Mouse (Mus musculus): Measurements from ENCODE around the gene Clba1.

The Clba1 gene

GRCm38 (mm10) chr12:112808587-112809364 lies at the start of gene Clba1:
Gene Clba1 (plus strand): TSS chr12:112808937.
- DNase-seq (ENCODE audit: low spot score), result peak; percentile 95

GRCm38 (mm10) chr12:112759471-112759870 lies 49.3 kb upstream of the Clba1 start:
- peak; percentile 37 for DNase-seq (ENCODE audit: low spot score)

GRCm38 (mm10) chr12:112760154-112760926 lies 48.4 kb upstream of the Clba1 start, which contains the start of gene Pld4:
Gene Pld4 (plus strand): TSS chr12:112760655.
- DNase-seq (ENCODE audit: low spot score), result peak; percentile 44

DNA sequence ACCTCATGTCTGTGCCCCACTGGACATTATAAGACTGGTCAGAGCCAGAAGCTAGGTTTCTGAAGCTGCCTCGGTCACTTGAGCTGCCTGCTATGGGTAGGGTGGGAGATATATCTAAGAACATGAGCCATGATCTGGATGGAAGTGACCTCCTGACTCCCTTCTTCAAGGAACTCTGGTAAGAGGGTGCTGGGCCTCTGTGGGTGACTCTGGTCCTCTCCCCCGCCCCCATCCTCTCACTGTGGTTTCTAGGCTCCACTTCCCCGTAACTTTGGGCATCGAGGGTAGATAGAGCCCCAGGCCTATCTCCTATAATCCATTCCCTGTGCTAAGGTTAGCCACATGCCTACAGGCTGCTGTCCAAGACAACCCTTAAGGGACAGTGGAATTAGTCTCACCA lies 47.3 kb upstream of the Clba1 start:
- DNase-seq (ENCODE audit: low spot score), result no peak

- DNase-seq (ENCODE audit: low spot score), result peak; percentile 38
Observed at GRCm38 (mm10) chr12:112762018-112762417, 46.7 kb upstream of the Clba1 start.

- DNase-seq (ENCODE audit: low spot score), result peak; percentile 35
Observed at GRCm38 (mm10) chr12:112763176-112763575, 45.6 kb upstream of the Clba1 start.

- peak; percentile 41 for DNase-seq (ENCODE audit: low spot score)
Observed at GRCm38 (mm10) chr12:112764141-112764540, 44.6 kb upstream of the Clba1 start.

DNA sequence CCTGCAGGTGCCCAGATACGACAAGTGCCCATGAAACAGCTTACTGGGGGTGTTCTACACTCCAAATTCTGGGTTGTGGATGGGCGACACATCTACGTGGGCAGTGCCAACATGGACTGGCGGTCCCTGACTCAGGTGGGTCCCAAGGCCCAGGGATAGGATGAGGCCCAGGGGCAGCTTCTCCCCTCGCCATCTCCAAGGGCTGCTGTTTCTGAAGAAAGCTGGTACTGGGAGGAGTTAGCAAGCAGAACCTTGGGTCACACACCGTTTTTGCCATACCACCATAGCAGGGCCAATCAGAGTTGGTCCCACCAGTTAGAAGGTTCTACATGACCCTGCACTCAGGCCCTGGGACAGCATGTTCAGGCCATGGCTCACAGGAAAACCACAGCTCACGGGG lies 43.7 kb upstream of the Clba1 start:
- peak; percentile 31 for DNase-seq (ENCODE audit: low spot score)

GRCm38 (mm10) chr12:112766586-112766985 lies 42.2 kb upstream of the Clba1 start:
- DNase-seq (ENCODE audit: low spot score), result no peak

DNA sequence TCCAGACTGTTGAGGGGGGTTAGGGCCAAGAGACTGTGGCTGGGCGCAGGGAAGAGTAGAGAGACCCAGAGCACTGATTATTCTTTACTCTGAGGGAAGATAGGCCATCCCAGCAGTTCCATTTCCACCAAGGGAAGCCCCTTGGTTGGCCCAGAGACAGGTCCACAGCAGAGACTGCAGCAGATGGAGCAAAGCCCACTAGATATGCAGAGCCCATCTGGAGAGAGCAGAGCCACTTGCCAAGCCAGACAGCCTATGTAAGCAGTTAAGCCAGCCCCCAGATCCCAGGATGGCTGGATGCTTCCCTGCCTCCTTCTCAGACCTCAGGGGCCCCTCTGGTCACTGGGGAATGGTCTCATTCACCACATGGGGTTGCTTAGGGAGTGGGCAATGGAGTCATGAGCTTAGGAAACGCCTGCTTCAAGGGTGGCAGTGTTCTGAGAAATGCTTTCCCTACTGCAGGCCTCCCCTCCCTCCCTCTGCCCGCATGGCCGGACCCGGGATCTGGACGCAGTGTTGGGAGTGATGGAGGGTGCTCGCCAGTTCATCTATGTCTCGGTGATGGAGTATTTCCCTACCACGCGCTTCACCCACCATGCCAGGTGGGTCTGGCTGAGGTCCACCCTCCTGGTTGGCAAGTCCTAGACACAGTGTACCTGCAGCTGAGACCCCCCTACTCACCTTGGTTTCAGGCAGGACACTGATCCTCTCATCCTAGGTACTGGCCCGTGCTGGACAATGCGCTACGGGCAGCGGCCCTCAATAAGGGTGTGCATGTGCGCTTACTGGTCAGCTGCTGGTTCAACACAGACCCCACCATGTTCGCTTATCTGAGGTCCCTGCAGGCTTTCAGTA lies 41.5 kb upstream of the Clba1 start:
- no peak for DNase-seq (ENCODE audit: low spot score)

- DNase-seq (ENCODE audit: low spot score), result peak; percentile 40
Observed at GRCm38 (mm10) chr12:112768166-112768565, 40.6 kb upstream of the Clba1 start.

DNA sequence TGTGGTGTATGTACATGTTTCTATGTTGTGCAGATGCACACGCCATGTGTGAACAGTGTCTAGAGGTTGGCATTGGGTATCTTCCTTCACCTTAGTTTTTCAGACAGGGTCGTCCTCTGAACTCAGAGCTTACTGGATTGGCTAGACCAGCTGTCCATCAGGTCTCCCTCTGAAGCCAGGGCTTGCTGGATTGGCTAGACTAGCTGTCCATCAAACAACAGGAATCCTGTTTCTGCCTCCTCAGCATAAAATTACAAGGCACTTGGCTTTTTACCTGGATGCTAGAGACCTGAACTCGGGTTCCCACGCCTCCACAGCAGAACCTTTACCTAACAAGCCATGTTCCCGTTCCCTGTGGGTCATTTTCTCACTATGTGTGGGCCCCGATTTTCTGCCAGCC lies 39.7 kb upstream of the Clba1 start:
- DNase-seq (ENCODE audit: low spot score), result peak; percentile 39

- DNase-seq (ENCODE audit: low spot score), result no peak
Observed at GRCm38 (mm10) chr12:112769751-112770150, 39.0 kb upstream of the Clba1 start.

- DNase-seq (ENCODE audit: low spot score), result peak; percentile 37
Observed at GRCm38 (mm10) chr12:112770396-112770795, 38.3 kb upstream of the Clba1 start.

DNA sequence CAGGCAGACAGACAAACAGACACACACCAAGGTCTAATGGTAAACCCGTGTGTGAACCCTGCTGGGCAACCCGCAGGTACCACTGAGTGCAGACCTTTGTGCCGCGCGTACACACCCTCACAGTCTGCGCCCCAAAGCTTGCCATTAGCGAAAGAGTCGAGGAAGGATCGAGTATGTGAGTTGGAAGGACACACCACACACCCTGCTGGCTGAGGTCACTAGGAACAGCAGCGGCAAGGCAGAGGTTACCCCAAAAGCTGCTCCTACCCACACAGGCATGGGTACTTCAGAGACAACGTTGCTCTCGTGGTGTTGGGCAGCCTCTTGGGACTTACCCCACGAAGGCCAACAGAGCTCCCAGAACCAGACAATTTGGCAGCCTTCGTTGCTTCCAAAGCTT lies 36.4 kb upstream of the Clba1 start:
- DNase-seq (ENCODE audit: low spot score), result peak; percentile 36

GRCm38 (mm10) chr12:112773366-112773765 lies 35.4 kb upstream of the Clba1 start:
- DNase-seq (ENCODE audit: low spot score), result peak; percentile 42

DNA sequence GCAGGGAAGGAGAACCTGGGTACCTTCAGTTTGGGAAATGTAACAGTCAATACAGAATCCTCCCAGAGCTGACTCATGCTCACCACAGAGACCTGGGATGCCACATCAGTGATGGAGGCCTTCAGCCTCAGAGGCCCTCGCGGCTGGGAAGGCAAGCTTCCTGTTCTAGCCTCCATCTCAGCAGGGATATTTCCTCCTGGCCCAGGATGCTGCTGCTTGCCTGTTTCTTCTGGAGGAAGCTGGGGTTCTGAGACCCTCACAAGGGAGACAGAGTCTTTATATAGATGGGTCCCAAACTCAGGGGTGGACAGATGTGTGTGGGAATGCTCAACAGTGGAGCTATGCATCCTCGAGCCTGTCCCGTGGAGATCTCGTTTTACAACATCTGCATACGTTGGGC lies 34.7 kb upstream of the Clba1 start:
- no peak for DNase-seq (ENCODE audit: low spot score)

DNA sequence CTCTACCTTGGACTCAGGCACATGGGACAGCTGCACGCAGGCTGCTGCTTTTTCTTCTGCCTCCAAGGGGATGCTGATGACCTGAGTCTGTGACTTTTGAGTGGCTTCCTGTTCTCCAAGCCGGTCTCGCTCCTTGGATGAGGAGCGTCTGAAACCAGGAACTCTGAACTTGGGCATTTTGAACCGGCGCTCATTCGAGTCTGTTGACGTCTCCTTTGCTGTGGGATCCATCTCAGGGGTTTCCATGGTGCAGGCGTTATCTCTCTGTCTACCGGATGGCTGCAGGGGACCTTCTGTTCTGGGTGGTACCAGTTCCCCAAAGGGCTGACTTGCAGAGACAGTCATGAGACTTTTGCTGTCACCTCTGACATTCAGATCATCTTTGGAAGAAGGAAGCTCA lies 34.3 kb upstream of the Clba1 start:
- peak; percentile 34 for DNase-seq (ENCODE audit: low spot score)

DNA sequence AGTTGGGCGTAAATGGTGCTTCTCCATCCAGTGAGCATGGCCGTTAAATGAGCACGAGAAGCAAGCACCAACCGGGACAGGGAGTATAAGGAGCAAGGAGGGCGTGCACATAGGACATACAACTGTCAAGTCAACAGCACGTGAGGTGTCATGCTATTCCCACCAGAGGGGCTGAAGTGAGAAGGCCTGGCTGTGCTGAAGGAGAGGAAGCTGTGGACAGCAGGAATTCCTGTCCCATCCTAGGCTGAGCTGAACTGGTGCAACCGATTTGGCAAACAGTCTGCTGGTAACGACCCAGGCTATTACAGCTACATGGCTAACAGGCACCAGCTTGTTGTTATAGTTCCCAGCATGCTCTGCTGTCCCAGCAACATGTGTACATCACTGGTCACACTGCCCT lies 17.7 kb upstream of the Clba1 start:
- DNase-seq (ENCODE audit: low spot score), result no peak

- DNase-seq (ENCODE audit: low spot score), result peak; percentile 81
Observed at GRCm38 (mm10) chr12:112793601-112794355, 15.0 kb upstream of the Clba1 start.

- no peak for DNase-seq (ENCODE audit: low spot score)
Observed at GRCm38 (mm10) chr12:112794356-112794816, 14.4 kb upstream of the Clba1 start.

All from testis, postnatal 10 days (tissue).